Mouse (Mus musculus) mouse trophoblast stem cell (cell line): ENCODE data around the gene Rusc2.

ENCODE experiments used
- in situ Hi-C, 2 experiments: fragments of 300-500 bp; cut with MseI, MboI; formaldehyde crosslinking; loops; 2 replicates in 1 of 2; 3 replicates in 1 of 2; pipeline ENCODE4 v1.15.1; 2025

The Rusc2 gene

GRCm38 (mm10) chr4:43442044-43442443, 60.3 kb downstream of the Rusc2 start:
- in situ Hi-C loops, result loop anchor here (5.0 kb wide), 1 partner anchor 35 kb away; no protein-coding TSS in a partner anchor

GRCm38 (mm10) chr4:43442456-43443361, 60.9 kb downstream of the Rusc2 start:
- in situ Hi-C loops, result loop anchor here (5.0 kb wide), 1 partner anchor 35 kb away; no protein-coding TSS in a partner anchor

- in situ Hi-C loops, result loop anchor here (5.0 kb wide), 1 partner anchor 34 kb away; no protein-coding TSS in a partner anchor
Observed at GRCm38 (mm10) chr4:43443511-43443910, 61.7 kb downstream of the Rusc2 start.

- in situ Hi-C loops, result no loop called here
Observed at GRCm38 (mm10) chr4:43447251-43447650, 65.5 kb downstream of the Rusc2 start.

- in situ Hi-C loops, result no loop called here
Observed at GRCm38 (mm10) chr4:43448554-43448953, 66.8 kb downstream of the Rusc2 start.

GRCm38 (mm10) chr4:43452315-43452714, 70.5 kb downstream of the Rusc2 start:
- in situ Hi-C loops, result no loop called here

GRCm38 (mm10) chr4:43453413-43453812, 71.6 kb downstream of the Rusc2 start:
- in situ Hi-C loops, result no loop called here

- in situ Hi-C loops, result no loop called here
Observed at GRCm38 (mm10) chr4:43454041-43454836, 72.5 kb downstream of the Rusc2 start, which contains the start of gene Cd72. Gene Cd72 (minus strand): TSS chr4:43454628.

- in situ Hi-C loops, result no loop called here
Observed at GRCm38 (mm10) chr4:43456470-43456869, 74.7 kb downstream of the Rusc2 start.

GRCm38 (mm10) chr4:43457124-43457523, 75.3 kb downstream of the Rusc2 start:
- in situ Hi-C loops, result no loop called here

GRCm38 (mm10) chr4:43463102-43463501, 81.3 kb downstream of the Rusc2 start:
- in situ Hi-C loops, result no loop called here

GRCm38 (mm10) chr4:43465935-43466334, 84.2 kb downstream of the Rusc2 start:
- in situ Hi-C loops, result no loop called here

GRCm38 (mm10) chr4:43466872-43467271, 85.1 kb downstream of the Rusc2 start:
- in situ Hi-C loops, result no loop called here

GRCm38 (mm10) chr4:43470301-43470700, 88.5 kb downstream of the Rusc2 start:
- in situ Hi-C loops, result no loop called here

- in situ Hi-C loops, result no loop called here
Observed at GRCm38 (mm10) chr4:43473636-43474035, 91.9 kb downstream of the Rusc2 start.

GRCm38 (mm10) chr4:43476604-43477003, 94.8 kb downstream of the Rusc2 start:
- in situ Hi-C loops, result loop anchor here (5.0 kb wide), 1 partner anchor 34 kb away; the partner anchor contains the start of gene Tesk1 (in 2 of the 2)
